Mouse (Mus musculus) liver, postnatal 0 days (tissue): ENCODE results near the gene Trim24.

ENCODE experiments used
- CTCF ChIP-seq: sonication (generic); IDR thresholded peaks from 2 replicates; pipeline ENCODE4 v1.5.1; 2016; ENCODE audit warnings: antibody characterized with exemption, low read depth
- EP300 ChIP-seq: IDR thresholded peaks from 2 replicates; pipeline ENCODE4 v1.6.1; 2016; ENCODE audit warnings: antibody characterized with exemption, low read depth, mild to moderate bottlenecking

GRCm38 (mm10) chr6:37821531-37822051, 49.0 kb upstream of the Trim24 start:
- no peak for TF ChIP-seq CTCF
- TF ChIP-seq EP300 = no peak
